Mouse (Mus musculus): ENCODE results near the gene Tbc1d22b. TPM values are rescaled to one million over a fixed set of nuclear protein-coding genes. Genes with fewer than 3 reads are reported as not detected.
"Not testable (repeated sequence)": the region's sequence is repeated elsewhere in the genome, so short reads cannot be mapped to it uniquely, and the experiment has no call there.

The Tbc1d22b gene
- total RNA-seq, 1 experiment from 2014 or later: 8.4 TPM

DNA sequence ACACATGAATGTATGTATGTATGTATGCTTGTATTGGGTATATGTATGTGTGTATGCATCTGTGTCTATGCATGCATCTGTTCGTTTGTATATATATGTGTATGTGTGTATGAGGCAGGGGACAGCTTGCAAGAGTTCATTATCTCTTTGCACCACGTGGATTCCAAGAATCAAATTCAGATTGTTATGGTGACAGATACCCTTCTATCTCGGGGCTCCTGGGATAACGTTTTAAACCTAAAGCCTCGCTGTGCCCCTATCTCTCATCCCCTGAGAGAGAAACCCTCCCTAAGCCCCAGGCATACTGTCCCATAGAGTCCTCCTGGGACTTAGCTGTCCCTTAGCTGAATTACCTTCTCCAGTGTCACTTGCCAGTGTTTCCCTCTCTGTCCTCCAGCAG is 34.0 kb downstream of the Tbc1d22b start:
- no peak for ATAC-seq (replicated peaks; ENCODE audit: insufficient number of reproducible peaks, low FRiP score, low TSS enrichment, poor library complexity, severe bottlenecking)

DNA sequence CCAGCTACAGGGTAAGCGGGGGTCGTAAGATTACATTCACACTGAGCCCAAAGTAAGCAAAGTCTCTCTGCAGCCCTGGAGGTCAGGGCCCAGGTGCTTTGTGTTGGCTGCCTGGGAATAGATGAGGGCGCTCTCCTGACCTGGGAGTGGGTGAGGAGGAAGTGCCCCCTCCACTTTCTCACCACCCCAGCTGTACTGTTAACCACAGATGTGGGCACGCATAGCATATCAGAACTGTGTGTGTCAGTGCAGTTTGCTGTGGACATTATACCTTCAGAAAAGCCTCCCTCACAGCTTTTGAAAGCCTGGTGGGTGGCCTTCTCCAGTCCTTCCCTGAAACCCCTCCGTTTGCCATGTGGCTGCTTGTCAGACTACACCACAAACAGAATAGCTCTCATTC is 34.7 kb downstream of the Tbc1d22b start:
- ATAC-seq (replicated peaks; ENCODE audit: insufficient number of reproducible peaks, low FRiP score, low TSS enrichment, poor library complexity, severe bottlenecking): no peak

DNA sequence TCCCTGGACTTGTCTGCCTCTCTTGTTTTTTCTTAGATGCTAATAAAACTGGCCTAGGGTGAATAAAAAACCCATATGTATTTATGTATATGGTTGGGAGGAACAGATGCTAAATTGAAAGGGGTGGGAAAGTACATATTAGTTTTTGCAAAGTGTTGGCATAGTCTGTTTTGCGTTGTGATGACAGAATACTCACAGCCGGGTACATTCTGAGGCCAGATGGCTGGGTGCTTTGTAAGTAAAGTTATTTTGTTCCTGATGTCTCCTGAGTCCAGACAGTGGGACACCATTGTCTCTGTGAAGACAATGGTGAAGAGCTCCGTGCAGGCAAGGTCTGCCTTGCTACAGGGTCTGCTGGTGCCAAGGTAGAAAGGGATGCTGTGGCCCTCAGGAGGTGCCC is 35.2 kb downstream of the Tbc1d22b start:
- no peak for ATAC-seq (replicated peaks; ENCODE audit: insufficient number of reproducible peaks, low FRiP score, low TSS enrichment, poor library complexity, severe bottlenecking)

DNA sequence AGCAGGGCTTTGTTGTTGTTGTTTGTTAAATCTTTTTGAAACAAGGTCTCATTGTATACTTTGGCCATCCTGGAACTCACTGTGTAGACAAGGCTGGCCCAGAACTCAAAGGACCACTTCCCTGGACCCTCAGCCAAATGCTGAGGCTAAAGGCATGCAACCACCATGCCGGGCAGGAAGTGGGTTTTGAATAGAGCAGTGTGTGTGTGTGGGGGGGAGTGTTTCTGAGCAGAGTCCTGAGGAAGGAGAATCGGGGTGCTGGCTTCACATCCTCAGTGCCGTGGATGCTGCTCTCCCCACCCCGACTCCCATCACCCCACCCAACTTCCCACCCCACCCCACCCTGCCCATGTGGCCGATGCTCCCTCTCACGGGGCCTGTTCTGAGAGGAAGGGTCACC is 35.9 kb downstream of the Tbc1d22b start:
- ATAC-seq (replicated peaks; ENCODE audit: insufficient number of reproducible peaks, low FRiP score, low TSS enrichment, poor library complexity, severe bottlenecking): no peak

DNA sequence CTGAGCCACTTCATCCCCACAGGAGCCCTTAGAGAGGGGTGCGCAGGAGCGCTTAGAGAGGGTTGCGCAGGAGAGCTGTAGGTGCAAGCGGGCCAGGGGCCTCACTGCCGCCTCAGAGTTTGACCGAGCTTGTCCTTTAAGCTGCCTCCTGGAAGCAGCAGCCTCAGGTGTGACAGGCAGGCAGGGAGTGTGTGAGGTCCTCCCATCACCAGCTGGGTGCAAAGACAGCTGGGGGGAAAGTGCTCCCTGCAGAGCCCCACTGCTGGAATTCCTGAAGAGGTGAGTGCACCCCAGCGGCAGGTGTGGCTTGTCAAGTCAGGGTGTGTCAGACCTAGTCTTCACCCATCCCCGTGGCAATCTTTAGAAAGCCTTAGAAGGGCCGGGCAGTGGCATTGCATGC is 37.3 kb downstream of the Tbc1d22b start:
- no peak for ATAC-seq (replicated peaks; ENCODE audit: insufficient number of reproducible peaks, low FRiP score, low TSS enrichment, poor library complexity, severe bottlenecking)

DNA sequence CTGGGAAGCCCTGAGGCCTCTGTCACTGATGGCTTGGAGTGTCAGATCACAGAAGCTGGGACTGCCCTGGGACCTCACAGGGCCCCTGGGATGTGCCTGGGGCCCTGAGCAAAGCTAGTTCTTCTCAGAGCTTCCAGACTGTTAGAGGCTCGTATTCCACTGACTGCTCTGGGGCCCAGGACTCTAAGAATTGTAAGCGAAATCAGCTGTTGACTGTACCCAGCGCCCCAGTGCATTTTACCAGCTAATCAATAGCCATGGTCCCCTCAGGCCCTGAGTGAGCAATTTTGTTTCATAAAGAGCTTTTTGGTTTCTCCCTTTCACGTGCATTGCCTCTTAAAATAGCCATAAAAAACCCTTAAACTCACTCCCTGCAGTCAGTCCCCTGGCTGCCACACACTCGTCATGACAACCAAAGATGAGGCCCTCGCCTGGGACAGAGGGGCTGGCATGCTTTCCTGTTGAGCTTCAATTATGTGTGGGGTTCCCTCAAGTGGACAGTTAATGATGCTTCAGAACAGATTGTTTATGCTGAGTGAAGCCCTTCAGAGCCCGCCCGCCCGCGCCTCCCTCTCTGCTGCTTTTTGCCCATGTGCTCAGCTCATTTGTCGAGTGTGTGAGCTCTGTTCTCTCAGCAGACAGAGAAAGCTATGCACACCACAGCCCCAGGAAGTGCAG is 39.8 kb downstream of the Tbc1d22b start:
- no peak for ATAC-seq (replicated peaks; ENCODE audit: insufficient number of reproducible peaks, low FRiP score, low TSS enrichment, poor library complexity, severe bottlenecking)

DNA sequence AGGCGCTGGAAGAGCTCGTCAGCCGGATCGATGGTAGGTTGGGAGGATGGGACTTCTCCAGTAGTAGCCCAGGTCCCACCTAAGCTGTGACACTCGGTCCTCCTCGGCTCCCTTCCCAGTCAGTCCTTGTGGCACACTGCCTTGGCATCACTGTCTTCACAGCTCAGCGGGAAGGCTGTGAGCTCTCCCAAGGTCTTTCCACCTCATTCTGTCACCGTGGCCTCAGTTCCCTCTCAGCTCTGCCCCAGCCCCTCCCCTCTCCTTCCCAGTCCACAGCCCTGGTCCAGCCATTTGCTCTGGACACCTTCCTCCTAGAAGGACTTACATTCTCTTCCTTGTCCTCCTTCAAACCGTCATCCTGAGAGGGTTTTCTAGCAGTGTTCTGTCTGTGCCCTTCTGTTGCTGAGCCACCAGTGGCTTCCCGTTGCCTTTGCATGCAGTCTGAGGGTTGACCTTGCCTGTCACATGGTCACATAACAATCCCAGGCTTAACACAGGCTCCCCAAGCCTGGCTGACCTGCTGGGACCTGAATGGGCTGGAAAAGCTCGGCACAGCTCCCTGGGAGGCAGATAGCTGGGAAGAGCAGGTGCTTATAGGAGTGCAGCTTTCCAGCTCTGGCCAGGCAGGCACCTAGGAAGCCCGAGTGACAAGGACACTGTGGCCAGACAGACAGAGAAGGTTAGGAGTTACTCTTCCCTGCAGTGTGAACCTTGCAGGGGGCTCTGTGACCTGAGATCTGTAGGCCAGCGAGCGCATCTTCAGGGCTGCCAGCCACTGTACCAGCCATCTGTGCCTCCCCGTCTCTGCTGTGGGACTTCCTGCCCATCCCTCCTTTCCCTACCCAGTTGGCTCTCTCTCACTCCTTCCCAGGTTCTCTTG is 46.5 kb downstream of the Tbc1d22b start:
- ATAC-seq (replicated peaks; ENCODE audit: insufficient number of reproducible peaks, low FRiP score, low TSS enrichment, poor library complexity, severe bottlenecking): no peak

DNA sequence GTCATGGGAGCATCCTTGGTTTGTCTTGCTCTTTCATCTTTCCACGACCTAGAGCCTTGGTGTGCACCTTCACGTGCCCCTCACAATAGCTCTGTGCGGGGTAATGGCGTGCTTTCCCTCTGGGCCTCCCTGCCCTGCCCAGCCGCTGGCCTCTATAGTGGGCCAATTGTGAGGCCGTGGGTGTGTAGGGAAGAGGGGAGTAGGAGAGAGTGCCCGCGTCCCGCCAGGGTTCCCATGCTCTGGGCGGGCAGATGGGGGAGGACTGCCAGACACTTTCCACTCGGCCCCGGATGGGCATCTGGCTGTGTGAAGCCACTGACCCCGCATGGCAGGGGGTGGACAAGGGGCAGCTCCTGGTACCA is 47.2 kb downstream of the Tbc1d22b start:
- no peak for ATAC-seq (replicated peaks; ENCODE audit: insufficient number of reproducible peaks, low FRiP score, low TSS enrichment, poor library complexity, severe bottlenecking)

DNA sequence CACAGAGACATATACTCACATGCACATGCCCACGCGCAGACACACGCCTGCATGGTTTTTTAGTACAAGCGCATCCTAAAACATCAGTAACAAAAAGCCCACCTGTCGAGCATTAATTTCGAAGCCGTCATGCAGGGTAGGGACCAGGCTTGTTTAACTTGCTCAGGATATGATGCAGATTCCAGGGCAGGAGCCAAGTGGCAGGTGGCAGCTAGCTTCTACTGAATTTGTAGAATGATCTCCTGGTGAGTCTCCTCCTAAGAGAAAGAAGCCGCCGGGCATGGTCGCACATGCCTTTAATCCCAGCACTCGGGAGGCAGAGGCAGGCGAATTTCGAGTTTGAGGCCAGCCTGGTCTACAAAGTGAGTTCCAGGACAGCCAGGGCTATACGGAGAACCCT is 49.5 kb downstream of the Tbc1d22b start:
- ATAC-seq (replicated peaks; ENCODE audit: insufficient number of reproducible peaks, low FRiP score, low TSS enrichment, poor library complexity, severe bottlenecking): no peak

DNA sequence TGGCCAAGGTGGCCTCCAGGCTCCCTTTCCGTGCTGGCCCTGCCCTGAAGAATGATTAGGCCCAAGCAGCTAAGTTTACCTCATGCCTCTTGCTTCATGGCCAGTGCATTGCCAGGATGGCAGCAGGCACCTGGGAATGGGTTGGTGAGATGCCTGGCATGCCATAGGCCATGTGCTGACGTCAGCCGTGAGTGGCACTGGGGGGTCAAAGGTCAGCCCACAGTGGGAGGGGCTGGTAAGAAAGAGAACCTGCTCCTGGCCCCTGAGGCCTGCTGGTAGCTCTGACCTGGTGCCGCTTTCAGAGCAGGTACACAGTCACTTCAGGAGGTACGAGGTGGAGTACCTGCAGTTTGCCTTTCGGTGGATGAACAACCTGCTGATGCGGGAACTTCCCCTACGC is 50.0 kb downstream of the Tbc1d22b start:
- ATAC-seq (replicated peaks; ENCODE audit: insufficient number of reproducible peaks, low FRiP score, low TSS enrichment, poor library complexity, severe bottlenecking): no peak

DNA sequence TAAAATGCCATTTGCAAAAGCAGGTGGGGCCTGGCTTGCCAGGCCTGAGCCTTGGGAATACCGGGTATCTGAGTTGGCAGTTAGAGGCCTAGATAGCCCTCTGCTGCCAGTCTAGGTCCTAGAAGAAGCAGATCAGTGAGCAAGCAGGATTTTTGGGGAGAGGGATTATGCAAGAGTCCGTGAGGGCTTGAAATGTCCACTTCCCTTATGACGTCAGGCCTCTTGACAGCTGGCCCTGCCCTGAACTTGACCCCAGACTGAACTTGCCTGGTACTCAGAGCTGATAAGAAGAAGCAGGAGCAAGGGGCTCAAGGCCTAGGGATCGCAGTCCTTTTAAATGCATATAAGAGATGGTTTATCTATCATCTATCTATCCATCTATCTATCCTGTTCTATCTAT is 51.8 kb downstream of the Tbc1d22b start:
- ATAC-seq (replicated peaks; ENCODE audit: insufficient number of reproducible peaks, low FRiP score, low TSS enrichment, poor library complexity, severe bottlenecking): peak; percentile 87

DNA sequence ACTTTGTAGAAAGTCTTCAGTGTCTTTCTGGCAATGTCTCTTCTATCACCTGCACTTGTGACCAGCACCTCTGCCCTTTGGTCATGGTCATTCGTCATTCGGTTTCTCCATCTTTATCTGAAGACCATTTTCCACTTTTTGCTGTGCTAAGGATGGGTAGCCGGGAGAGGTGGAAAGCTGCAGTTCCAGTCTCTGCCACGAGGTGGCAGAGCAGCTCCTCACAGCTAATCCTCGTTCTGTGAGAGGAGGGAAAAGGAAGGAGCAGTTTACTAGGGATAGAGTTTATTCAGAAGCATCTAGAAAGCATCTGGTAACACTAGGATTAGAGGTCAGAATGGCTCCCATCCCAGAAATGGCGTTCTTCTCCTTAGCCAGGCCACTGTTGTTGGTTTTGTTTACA is 53.7 kb downstream of the Tbc1d22b start:
- ATAC-seq (replicated peaks; ENCODE audit: insufficient number of reproducible peaks, low FRiP score, low TSS enrichment, poor library complexity, severe bottlenecking): peak; percentile 38; the same call in 1 of the 2 replicates

DNA sequence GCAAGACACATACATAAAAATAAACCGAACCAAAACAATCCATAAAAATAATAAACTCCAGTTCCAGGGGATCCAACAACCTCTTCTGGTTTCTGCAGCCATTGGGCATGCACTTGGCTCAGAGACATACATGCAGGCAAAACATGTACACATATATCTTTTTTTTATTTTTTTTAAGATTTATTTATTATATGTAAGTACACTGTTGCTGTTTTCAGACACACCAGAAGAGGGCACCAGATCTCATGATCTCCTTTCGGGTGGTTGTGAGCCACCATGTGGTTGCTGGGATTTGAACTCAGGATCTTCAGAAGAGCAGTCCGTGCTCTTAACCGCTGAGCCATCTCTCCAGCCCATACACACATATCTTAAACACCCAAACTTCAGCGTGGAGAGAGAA is 63.9 kb downstream of the Tbc1d22b start:
- ATAC-seq (replicated peaks; ENCODE audit: insufficient number of reproducible peaks, low FRiP score, low TSS enrichment, poor library complexity, severe bottlenecking): not testable (repeated sequence)

DNA sequence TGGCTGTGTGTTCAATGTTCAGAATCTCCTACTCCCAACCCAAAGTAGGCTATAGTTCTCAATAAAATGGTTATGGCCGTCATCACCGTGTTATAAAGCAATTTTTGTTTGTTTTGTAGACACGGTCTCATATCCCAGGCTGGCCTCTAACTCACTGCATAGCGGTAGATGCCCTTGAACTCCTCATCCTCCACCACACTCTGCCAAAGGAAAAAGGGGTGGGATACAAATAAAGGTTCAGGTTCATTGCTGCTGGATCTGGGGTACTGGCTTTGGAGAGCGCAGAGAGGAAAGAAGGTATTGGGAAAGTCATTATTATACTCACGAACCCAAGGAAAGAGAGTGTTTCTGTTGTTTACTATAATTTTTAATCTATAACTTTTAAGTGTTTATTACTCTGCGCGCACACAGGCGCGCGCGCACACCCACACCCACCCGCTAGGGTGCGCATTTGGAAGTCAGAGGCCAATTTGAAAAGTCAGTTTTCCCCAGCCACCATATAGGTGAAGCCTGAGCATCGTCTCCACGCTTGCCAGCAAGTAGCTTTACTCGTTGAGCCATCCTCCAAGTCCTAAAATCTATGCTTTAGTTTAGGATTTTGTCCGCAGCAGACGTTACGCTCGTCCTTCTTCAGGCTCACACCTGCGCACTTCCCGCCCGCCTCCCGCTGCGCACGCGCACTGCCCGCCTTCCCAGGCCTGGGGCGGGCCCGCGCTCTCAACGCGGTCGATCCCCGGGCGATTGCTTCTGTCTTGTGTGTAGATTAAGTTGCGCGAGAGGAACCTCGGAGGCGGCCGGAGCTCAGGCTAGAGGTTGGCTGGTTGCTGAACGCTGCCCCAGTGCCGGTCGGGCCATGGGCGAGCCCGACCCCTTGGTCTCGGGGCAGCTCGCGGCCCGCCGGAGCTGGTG is 64.8 kb downstream of the Tbc1d22b start, which contains the start of the genes Rnf8 and Gm28043:
Rnf8 (plus strand) TSS at position 676 of the 909 bp plus-strand sequence.
Gm28043 (plus strand) TSS at position 762 of the 909 bp plus-strand sequence.
- peak; percentile 94 for ATAC-seq (replicated peaks; ENCODE audit: insufficient number of reproducible peaks, low FRiP score, low TSS enrichment, poor library complexity, severe bottlenecking)

DNA sequence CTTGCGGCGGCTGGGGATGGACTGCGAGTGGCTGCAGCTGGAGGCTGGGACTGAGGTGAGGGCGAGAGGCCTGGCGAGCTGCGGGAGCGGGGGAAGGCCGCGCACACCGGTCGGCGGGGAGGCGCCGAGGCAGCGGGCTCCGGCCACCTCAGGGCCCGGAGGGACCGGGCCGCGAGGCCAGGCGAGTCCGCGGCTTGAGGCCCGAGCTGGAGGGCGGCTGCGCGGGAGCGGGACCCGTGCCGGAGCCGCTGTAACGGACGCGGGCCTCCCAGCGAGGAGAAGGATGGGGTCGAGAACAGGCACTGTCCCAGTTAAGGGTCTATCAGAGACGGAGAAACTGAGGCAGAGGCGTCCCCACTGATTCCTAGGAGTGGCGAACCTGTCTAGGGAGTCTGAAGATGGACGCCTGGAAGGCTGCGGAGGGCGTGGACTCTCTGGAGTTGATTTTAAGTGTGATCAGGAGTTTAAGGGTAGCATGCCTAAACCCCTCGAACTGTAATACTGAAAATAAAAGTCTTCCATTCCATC is 65.5 kb downstream of the Tbc1d22b start:
- ATAC-seq (replicated peaks; ENCODE audit: insufficient number of reproducible peaks, low FRiP score, low TSS enrichment, poor library complexity, severe bottlenecking): no peak

DNA sequence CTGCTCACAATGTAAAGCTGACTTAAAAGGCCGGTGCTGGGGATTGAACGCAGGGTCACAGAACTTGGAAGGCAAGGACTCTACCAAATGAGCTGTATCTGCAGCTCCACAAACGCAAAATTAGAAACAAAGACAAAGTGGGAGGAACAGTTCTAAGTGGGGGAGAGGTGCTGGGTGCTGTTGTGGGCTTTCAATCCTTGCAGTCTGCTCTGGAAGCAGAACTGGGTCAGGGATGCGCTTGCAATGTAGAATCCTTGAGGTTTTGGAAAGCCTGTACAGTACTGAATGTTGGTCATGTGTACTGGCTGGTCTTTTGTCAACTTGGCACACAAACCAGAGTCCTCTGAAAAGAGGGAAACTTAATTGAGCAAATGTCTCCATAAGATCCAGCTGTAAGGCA is 66.0 kb downstream of the Tbc1d22b start:
- ATAC-seq (replicated peaks; ENCODE audit: insufficient number of reproducible peaks, low FRiP score, low TSS enrichment, poor library complexity, severe bottlenecking): no peak

DNA sequence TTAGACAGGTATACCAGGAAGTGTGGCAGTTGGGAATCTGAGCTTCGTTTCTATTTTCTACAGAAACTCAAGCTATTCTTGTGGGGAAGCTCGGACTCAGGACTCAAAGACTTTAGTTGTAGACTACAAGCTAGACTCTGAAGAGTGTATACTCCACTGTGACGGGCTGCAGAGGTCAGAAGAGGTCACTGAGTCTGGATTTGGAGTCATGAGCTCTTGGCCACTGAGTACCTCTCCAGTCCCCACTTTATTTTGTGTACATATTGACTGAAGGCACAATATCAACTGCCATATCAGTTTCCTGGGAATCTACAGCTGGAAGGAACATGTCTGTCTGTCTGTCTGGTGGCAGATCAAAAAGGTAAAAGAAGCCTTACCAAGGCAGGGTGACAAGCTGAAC is 69.6 kb downstream of the Tbc1d22b start:
- no peak for ATAC-seq (replicated peaks; ENCODE audit: insufficient number of reproducible peaks, low FRiP score, low TSS enrichment, poor library complexity, severe bottlenecking)

DNA sequence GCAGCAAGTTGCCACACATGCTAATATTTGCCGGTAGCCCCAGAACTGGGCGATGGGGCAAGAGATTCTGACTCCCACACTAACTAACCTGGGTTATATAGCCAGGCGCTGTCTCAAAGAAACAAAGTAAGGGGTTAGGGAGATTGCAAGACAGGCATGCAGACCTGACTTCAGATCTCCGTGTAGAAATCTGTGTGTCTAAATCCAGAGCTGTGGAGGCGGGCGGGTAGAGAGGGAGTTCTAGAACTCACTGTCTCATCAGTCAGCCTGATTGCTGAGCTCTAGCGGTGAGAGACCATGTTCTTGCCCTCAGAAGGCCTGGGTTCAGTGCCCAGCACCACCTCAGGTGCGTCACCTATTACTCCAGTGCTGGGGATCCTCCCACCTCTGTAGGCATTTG is 73.9 kb downstream of the Tbc1d22b start:
- ATAC-seq (replicated peaks; ENCODE audit: insufficient number of reproducible peaks, low FRiP score, low TSS enrichment, poor library complexity, severe bottlenecking): no peak

DNA sequence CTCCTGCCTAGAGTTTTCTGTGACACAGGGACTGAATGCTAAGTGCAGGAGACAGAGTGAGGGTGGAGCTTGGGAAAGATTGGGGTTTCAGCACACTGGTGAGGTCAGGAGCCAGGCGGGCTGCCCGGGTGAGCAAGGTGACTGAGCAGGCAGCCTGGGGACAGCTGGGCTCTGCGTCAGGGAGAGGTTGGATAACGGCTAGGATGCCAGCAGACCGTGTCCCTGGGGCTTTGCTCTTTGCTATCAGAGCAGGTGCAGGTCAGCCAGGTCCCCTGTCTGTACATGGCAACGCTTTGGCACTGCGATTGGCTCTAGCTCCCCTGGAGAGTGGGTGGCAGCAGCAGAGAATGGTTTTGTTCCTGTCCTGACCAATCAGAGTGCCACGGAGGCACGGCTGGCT is 77.7 kb downstream of the Tbc1d22b start:
- no peak for ATAC-seq (replicated peaks; ENCODE audit: insufficient number of reproducible peaks, low FRiP score, low TSS enrichment, poor library complexity, severe bottlenecking)

All from monocyte, adult 5-6 weeks (primary cell).